Mouse (Mus musculus): ENCODE results near the gene En2. TPM values are rescaled to one million over a fixed set of nuclear protein-coding genes. Genes with fewer than 3 reads are reported as not detected.

The En2 gene
- polyA plus RNA-seq, 1 experiment from 2014 or later = not detected

- WGBS (ENCODE audit: insufficient replicate concordance) = 6% methylated on average over 4 of the region's 4 CpGs
- H3K9me3 ChIP-seq (replicated peaks) = no peaks in the 10 kb centered on the region
- ATAC-seq (ENCODE audit: low read depth) (no peak), DNase-seq (no peak)
- H3K4me2 ChIP-seq = no peak overlapping the region
- H3K4me3 ChIP-seq (replicated peaks) = no peak overlapping the region
- H3K27me3 ChIP-seq = peaks cover 96% of the 10 kb centered on the region
- no peaks in the 10 kb centered on the region for H3K4me1 ChIP-seq (replicated peaks)
- no peak overlapping the region for H3K27ac ChIP-seq
- H3K36me3 ChIP-seq = no peaks in the 10 kb centered on the region
- no peak overlapping the region for H3K9ac ChIP-seq
Observed at GRCm38 (mm10) chr5:28172921-28173670, 7.6 kb downstream of the En2 start.

DNA sequence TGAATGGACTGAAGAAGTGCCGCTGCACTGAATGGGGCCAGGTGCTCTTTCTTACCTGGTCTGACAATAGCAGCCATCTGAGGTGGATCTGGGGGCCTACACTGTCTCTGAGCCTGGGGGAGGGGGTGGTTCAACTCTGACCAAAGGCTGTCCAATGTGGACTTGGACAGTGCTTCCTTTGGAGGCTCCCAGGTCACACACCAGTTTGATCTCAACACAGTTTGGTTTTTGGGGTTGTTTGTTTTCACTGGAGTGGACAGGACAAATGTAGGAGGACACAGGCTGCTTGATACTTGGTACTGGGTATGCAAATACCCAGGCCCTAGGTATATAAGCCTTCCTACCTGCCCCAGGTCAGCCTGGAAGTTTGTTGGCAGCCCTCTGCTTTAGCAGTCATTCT, 8.2 kb downstream of the En2 start:
- DNase-seq (no peak), ATAC-seq (ENCODE audit: low read depth) (no peak)
- no peaks in the 10 kb centered on the region for H3K9me3 ChIP-seq (replicated peaks)
- H3K4me2 ChIP-seq = no peak overlapping the region
- no peak overlapping the region for H3K4me3 ChIP-seq (replicated peaks)
- H3K27ac ChIP-seq = no peak overlapping the region
- H3K9ac ChIP-seq = no peak overlapping the region
- H3K4me1 ChIP-seq (replicated peaks) = no peaks in the 10 kb centered on the region
- 4% methylated on average over 1 of the region's 1 CpGs for WGBS (ENCODE audit: insufficient replicate concordance)
- H3K36me3 ChIP-seq = no peaks in the 10 kb centered on the region
- H3K27me3 ChIP-seq = peaks cover 96% of the 10 kb centered on the region

DNA sequence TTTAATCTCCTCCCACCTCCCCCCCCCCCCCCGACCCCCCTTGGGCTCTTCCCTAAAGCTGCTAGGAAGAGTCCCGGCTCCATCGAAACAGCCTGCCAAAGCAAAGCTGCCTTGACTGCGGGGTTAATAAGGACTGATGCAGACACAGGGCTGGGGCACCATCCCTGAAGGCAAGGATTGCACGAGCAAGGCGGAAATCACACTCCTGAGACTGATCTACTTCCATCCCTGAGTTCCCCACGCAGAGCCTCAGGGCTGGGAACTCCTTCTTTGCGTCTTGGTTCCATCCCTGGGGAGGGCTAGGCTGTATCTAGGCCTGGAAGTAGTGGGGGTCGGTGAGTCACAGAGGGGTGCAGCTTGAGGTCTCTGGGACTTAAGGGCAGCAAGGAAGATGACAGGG, 8.6 kb downstream of the En2 start:
- Histone ChIP-seq H3K36me3 (no peaks in the 10 kb centered on the region), H3K9ac (no peak overlapping the region), H3K9me3 (replicated peaks) (no peaks in the 10 kb centered on the region), H3K27me3 (peaks cover 96% of the 10 kb centered on the region), H3K27ac (no peak overlapping the region), H3K4me3 (replicated peaks) (no peak overlapping the region), H3K4me1 (replicated peaks) (no peaks in the 10 kb centered on the region), H3K4me2 (no peak overlapping the region)
- 4% methylated on average over 8 of the region's 9 CpGs for WGBS (ENCODE audit: insufficient replicate concordance)
- ATAC-seq (ENCODE audit: low read depth) (no peak), DNase-seq (no peak)

GRCm38 (mm10) chr5:28174876-28175569, 9.5 kb downstream of the En2 start:
- H3K9ac ChIP-seq = no peak overlapping the region
- ATAC-seq (ENCODE audit: low read depth) = no peak
- H3K4me1 ChIP-seq (replicated peaks) = no peaks in the 10 kb centered on the region
- no peak overlapping the region for H3K4me2 ChIP-seq
- peaks cover 96% of the 10 kb centered on the region for H3K27me3 ChIP-seq
- DNase-seq = no peak
- no peak overlapping the region for H3K27ac ChIP-seq
- H3K4me3 ChIP-seq (replicated peaks) = no peak overlapping the region
- no peaks in the 10 kb centered on the region for H3K36me3 ChIP-seq
- 2% methylated on average over 24 of the region's 24 CpGs for WGBS (ENCODE audit: insufficient replicate concordance)
- no peaks in the 10 kb centered on the region for H3K9me3 ChIP-seq (replicated peaks)

- no peak overlapping the region for H3K4me2 ChIP-seq
- no peaks in the 10 kb centered on the region for H3K9me3 ChIP-seq (replicated peaks)
- 2% methylated on average over 10 of the region's 10 CpGs for WGBS (ENCODE audit: insufficient replicate concordance)
- H3K27me3 ChIP-seq = peaks cover 97% of the 10 kb centered on the region
- no peaks in the 10 kb centered on the region for H3K4me1 ChIP-seq (replicated peaks)
- ATAC-seq (ENCODE audit: low read depth) (no peak), DNase-seq (no peak)
- H3K4me3 ChIP-seq (replicated peaks) = no peak overlapping the region
- H3K27ac ChIP-seq = no peak overlapping the region
- no peaks in the 10 kb centered on the region for H3K36me3 ChIP-seq
- H3K9ac ChIP-seq = no peak overlapping the region
Observed at GRCm38 (mm10) chr5:28175570-28175919, 10.1 kb downstream of the En2 start.

- no peaks in the 10 kb centered on the region for H3K9me3 ChIP-seq (replicated peaks)
- WGBS (ENCODE audit: insufficient replicate concordance) = 8% methylated on average over 4 of the region's 4 CpGs
- H3K9ac ChIP-seq = no peak overlapping the region
- ATAC-seq (ENCODE audit: low read depth) = no peak
- no peak overlapping the region for H3K27ac ChIP-seq
- H3K4me3 ChIP-seq (replicated peaks) = no peak overlapping the region
- no peak for DNase-seq
- no peaks in the 10 kb centered on the region for H3K36me3 ChIP-seq
- H3K4me1 ChIP-seq (replicated peaks) = no peaks in the 10 kb centered on the region
- H3K4me2 ChIP-seq = no peak overlapping the region
- H3K27me3 ChIP-seq = peaks cover 98% of the 10 kb centered on the region
Observed at GRCm38 (mm10) chr5:28176023-28176422, 10.5 kb downstream of the En2 start.

- H3K9ac ChIP-seq = no peak overlapping the region
- peaks cover 99% of the 10 kb centered on the region for H3K27me3 ChIP-seq
- H3K4me1 ChIP-seq (replicated peaks) = no peaks in the 10 kb centered on the region
- H3K36me3 ChIP-seq = no peaks in the 10 kb centered on the region
- DNase-seq (no peak), ATAC-seq (ENCODE audit: low read depth) (no peak)
- no peak overlapping the region for H3K27ac ChIP-seq
- H3K4me3 ChIP-seq (replicated peaks) = no peak overlapping the region
- H3K9me3 ChIP-seq (replicated peaks) = no peaks in the 10 kb centered on the region
- 5% methylated on average over 2 of the region's 2 CpGs for WGBS (ENCODE audit: insufficient replicate concordance)
- H3K4me2 ChIP-seq = no peak overlapping the region
Observed at GRCm38 (mm10) chr5:28176585-28176984, 11.1 kb downstream of the En2 start.

DNA sequence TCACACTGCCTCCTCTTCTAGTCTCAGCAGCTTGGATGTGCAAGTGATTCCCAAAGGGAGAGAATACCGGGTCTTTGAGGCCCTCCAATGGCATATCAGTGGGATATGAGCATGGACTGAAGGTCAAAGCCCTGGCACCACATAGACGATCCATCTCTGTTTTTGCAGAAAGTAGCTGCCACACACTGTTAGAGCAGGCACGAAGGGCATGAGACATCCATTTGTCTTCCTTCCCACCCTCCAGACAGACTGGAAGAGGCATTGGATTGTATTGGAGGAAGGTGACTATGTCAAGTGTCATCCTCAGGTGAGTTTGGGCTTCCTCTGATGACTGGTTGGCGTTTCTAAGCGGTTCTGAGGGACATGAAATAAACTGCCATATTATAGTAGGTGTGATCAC, 12.8 kb downstream of the En2 start:
- DNase-seq (no peak), ATAC-seq (ENCODE audit: low read depth) (no peak)
- Histone ChIP-seq H3K4me3 (replicated peaks) (no peak overlapping the region), H3K4me2 (no peak overlapping the region), H3K9ac (no peak overlapping the region), H3K27ac (no peak overlapping the region), H3K27me3 (peaks cover 90% of the 10 kb centered on the region), H3K9me3 (replicated peaks) (no peaks in the 10 kb centered on the region), H3K4me1 (replicated peaks) (no peaks in the 10 kb centered on the region), H3K36me3 (no peaks in the 10 kb centered on the region)
- WGBS (ENCODE audit: insufficient replicate concordance) = 27% methylated on average over 5 of the region's 5 CpGs

DNA sequence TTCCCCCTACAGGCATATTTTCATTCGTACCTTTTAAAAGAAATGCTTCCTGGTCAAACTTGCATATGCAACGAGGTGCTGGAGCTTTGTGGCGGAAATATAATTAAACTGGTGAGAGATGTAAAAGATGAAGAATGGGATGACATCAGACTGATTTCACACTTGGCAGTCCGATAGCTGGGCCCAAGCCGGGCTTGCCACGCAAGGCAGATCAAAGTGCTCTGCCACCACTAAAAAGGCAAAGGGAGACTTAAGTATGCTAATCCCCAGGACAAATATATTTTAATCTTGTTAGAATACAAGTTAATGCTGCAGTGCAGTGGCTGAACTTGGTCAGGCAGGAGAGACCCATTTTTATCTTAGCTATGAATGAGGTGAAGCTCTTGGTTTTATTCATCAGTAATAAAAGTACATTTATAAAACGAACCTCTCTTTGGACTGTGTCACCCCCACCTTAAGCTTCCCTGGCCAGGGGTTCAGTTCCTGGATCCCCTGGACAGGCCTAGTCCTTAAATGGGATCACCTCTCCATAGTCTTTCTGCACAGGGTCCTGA, 13.8 kb downstream of the En2 start:
- Histone ChIP-seq H3K9me3 (replicated peaks) (no peaks in the 10 kb centered on the region), H3K4me3 (replicated peaks) (no peak overlapping the region), H3K27ac (no peak overlapping the region), H3K4me1 (replicated peaks) (no peaks in the 10 kb centered on the region), H3K4me2 (no peak overlapping the region), H3K27me3 (peaks cover 80% of the 10 kb centered on the region), H3K36me3 (no peaks in the 10 kb centered on the region), H3K9ac (no peak overlapping the region)
- DNase-seq = no peak
- ATAC-seq (ENCODE audit: low read depth) = no peak
- WGBS (ENCODE audit: insufficient replicate concordance) = 30% methylated on average over 7 of the region's 7 CpGs

DNA sequence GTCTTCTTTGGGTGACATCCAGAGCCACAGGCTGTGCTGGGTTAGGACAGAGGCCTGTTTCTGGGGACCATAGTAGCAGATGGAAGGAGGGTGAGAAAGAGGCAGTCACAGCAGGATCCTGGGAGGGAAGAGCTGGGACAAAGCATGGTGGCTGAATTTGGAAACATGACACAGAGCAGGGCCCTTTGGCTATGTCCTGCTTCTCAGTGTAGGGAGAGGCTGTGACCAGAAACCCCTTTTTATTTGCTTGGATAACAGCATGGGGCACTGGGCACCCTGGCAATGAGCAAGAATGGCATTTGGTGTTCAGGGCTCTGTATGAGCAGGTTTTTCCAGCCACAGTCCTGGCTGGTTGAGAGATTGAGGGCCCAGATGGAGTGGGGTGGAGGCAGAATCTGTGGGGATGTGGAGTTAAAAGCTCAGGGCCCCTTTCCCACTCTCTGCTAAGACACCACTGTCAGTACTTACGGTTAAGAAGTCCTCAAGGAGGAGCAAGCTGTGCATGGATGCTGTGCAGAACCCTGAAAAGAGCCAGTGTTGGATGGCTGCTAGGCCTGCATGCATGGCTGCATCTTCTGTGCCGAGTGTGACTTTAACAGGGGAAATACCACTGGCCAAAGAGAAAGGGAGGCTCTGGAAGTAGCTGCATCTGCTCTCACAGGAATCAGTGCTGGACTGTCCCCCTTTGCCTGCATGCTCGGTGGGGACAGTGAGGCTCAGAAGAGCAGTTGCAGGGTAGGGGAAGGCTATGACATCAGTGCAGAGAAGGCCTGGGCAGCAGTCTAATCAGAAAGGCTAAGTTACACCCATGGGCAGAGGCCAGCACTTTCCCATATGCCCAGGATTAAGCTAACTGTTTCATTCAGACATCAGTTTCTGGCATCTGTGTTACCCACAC, 26.0 kb downstream of the En2 start:
- no peaks in the 10 kb centered on the region for H3K9me3 ChIP-seq (replicated peaks)
- no peak overlapping the region for H3K4me2 ChIP-seq
- no peaks in the 10 kb centered on the region for H3K4me1 ChIP-seq (replicated peaks)
- H3K27me3 ChIP-seq = peaks cover 39% of the 10 kb centered on the region; the same call in 1 of the 2 replicates
- H3K27ac ChIP-seq = no peak overlapping the region
- ATAC-seq (ENCODE audit: low read depth) (no peak), DNase-seq (no peak)
- 41% methylated on average over 3 of the region's 3 CpGs for WGBS (ENCODE audit: insufficient replicate concordance)
- no peak overlapping the region for H3K4me3 ChIP-seq (replicated peaks)
- no peak overlapping the region for H3K9ac ChIP-seq
- no peaks in the 10 kb centered on the region for H3K36me3 ChIP-seq

DNA sequence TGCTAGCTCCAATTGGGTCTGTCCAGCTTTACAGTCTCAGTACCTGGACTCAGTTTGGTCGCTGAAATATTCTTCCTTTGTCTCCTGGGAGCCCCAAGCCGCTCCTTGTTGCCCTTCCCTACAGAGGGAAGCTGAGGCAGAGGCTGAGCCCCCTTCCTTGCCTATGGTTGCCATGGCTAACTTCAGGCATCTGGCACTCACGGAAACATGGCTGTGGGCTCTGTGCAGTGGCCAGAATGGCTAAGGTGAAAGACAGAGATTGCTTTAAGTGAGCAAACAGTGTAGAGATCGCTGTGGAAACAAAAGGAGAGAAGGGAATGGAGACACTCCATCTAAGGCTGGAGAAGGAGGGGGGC, 26.6 kb downstream of the En2 start:
- Histone ChIP-seq H3K9me3 (replicated peaks) (no peaks in the 10 kb centered on the region), H3K4me1 (replicated peaks) (no peaks in the 10 kb centered on the region), H3K4me2 (no peak overlapping the region), H3K9ac (no peak overlapping the region), H3K27me3 (peaks cover 35% of the 10 kb centered on the region; the same call in 1 of the 2 replicates), H3K27ac (no peak overlapping the region), H3K36me3 (no peaks in the 10 kb centered on the region), H3K4me3 (replicated peaks) (no peak overlapping the region)
- DNase-seq = no peak
- no peak for ATAC-seq (ENCODE audit: low read depth)
- 34% methylated on average over 4 of the region's 4 CpGs for WGBS (ENCODE audit: insufficient replicate concordance)

All from liver, embryonic 13.5 days (tissue).